Mouse (Mus musculus) embryo, embryonic 10.5 days (tissue): ENCODE measurements at regions not wholly inside any gene's neighbourhood (a gene's known extent, or its start where the extent isn't known, plus 50 kb on each side); places are given as distances from the start of the nearest gene placed in this dataset.

Source experiments
- DNase-seq: peaks from one replicate; pipeline ENCODE4 v3.0.0-alpha.2; 2015; ENCODE audit warnings: low spot score

DNA sequence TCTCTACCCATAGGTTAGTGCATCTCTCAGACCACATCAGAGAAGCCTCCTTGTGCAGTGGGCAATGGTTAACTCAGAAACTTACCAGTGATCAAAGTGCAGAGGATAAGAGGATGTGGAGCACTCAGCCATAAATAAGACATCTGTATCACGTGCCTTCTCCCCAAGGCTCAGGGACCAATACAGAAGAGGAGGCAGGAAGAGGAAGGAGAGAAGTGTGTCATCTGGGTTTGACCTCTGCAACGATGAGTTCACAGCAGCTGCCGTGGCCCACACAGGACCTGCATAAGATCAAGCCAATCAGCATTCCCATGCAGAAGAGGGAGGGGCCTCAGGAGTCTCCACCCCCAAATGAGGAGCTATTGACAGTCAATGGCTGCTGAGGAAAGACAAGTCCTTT lies 252.8 kb downstream of the Gm12728 start:
- DNase-seq = no peak

DNA sequence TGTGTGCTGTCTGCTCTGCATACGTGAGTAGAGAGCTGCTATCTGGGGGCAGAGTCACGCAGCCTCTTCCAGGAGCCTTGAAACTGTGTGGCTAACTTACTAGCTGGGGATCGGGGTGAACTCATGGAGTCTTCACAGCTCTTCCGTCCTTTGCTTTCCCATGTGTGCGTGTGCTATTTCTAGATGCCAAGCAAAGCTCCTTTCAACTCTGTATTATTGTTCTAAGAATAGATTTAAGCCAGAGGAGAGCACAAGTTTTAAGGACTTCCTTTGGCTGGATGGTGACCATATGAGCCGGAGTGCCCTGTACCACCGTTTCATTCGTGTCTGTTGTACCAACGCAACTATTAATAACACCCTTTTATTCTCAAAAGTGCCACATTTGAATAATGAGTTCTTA lies 254.0 kb downstream of the Gm12728 start:
- no peak for DNase-seq

DNA sequence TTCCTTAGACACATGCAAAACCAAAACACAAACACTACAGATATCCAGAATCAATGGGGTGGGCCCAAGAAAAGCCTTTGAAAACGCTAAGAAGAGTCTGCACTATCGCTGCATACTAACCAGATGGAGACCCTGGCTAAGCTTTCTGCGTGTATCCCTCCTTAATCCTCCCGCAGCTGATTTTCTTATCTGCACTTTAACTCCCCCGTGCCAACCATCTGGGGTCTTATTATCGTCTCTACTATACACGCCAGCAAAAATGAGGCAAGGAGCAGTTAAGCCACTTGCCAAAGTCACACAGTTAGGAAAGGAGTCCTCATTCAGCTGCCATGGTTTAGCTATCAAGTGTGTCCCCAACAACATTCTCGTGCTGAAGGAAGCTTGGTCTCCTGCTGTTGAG lies 258.4 kb downstream of the Gm12728 start:
- DNase-seq = no peak

DNA sequence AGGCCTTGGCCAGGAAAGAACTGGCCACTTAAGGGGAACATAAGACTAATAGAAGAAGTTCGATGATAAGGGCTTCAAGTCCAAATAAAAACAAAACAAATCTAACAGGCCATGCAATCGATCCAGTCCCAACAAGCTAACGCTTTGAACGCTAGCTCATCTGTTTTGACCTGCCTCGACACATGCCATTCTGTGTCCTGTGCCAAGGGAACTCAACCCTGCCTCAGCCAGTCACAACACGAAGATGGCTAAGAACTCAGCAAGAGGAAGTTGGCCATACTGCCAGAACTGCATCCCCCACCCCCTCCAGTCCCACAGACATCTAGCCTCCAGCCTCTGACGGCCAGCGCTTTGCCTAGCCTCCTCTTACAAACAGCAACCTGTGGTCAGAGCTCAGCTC lies 259.1 kb downstream of the Gm12728 start:
- no peak for DNase-seq

DNA sequence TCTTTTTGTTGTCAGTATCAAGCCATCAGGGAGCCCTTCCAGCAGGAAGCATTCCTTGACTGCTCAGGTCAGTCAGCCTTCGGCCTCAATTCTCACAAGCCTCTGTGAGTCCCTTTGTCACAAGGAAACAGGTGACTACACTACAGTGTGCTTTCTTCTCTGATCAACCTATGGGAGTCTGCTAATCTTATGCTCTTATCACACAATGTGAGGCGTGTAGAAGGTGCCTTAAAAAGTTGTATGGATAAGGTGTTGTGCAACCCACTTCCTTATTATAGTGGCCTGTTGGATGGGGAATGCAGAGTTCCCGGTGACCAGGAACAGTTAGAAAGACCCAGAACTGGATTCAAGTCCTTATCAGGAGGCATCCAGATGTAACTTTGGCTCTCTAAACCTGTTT lies 260.2 kb downstream of the Gm12728 start:
- DNase-seq = no peak

DNA sequence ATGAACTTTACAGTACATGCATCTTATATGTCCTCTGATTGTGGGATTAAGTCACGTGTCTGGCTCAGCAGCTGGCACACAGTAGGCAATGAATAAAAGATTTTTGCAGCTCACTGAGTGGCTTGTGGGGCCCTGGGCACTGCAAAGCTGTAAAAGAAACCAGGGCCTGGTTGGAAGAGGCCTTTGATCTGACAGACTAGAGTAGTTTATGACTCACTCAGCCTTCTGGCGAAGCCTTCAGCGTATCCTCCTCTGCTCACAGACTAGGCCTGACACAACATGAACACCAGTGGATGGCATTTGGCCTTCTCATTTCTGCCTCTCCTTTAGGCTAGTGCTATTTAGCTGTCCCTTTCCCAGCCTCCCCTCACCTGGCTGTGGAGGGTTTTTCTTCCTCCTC lies 260.6 kb downstream of the Gm12728 start:
- DNase-seq = no peak

DNA sequence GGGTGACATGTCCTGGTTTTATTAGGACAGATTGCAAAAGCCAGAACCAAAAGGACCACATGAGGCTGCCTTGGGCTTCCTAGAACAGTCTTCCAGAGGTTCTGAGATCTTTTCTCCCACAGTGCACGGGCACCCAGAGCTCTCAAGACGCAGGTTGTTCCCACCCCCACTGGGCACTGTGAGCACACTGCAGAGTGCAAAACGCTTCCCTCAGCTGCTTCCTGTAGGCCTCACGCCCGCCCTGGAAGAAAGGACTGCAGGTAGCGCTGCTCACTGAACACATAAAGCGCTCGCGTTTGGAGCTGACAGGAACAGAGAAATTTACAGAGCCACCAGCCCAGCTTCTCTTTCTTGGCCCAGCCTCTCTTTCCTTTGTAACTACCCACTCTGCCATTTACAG lies 262.5 kb upstream of the Usp24 start:
- DNase-seq = no peak

DNA sequence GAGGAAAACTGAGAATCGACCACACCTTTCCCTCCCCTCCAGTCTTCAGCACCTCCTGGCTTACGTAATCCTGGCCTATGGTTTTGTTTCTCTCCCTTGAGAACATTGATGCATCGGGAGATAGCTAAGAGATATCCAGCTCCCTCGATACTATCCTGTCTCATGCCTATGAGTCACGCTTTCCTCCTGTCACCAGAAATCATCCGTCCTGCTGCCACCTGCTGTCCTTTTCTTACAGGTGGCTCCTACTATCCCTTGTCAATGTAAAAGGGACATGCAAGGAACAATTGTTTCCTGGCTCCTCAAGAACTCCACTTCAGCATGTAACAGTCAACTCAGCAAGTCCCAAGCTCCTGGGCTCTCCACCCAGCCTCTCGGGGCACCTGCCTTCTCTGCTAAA lies 261.7 kb upstream of the Usp24 start:
- no peak for DNase-seq

DNA sequence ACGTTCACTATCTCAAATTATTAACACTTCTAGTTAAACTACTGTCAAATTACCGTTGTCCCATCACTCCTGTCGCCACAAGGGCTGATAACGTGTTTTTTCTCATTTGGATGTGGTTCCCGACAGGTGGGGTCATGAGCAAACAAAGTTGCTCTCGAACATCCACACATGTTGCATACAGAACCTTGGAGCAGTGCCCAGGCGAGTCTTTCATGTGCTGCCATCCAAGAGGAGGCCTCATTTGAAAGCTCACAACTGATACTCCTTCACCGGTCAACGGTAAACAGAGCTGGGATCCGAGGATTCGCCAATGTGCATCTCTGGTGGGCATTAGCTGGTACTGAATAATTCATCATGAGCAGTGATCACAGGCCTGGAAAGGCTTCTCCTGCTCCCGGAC lies 253.4 kb upstream of the Usp24 start:
- no peak for DNase-seq

DNA sequence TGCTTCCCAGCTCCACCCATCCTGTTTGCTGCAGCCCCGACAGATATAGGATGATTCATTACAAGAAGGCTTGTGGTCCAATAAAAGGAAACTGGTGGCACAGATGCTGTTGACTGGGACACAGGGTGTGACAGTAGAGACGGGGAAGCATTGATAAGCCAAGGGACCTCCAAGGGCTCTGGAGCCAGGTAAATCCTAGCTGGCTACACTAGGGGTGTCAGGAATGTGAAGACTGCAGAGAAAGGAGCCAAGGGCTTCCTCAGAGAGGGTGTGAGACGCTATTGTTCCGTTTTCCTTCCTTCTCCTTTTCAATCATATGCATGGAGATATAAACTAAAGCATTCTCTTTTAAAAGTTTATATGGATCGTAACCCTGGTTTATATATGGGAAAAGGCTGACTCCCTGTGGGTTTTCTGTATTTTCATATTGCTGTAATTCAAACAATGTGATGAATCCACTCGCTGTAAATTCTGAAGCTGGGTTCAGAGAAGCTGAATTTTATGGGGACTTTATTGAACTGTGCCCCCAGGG lies 252.1 kb upstream of the Usp24 start:
- DNase-seq = no peak

DNA sequence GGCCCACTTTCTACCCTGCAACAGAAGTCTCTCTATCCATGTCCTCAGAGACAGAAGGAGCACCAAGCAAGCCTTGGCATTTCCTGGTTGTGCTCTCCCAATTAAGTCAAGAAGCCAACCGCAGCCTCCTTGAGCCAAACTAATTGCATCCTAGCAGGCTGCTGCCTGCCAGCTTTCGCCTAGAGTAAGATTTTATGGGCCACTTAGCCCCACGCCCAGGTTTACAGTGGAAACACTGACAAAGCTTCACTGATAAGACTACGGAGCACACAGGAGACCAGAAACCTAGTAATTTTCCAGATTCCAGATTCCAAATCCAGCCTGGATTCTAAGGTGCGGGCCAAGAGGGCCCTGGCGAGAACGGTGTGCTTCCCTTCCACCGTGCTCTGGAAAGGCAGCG lies 249.0 kb upstream of the Usp24 start:
- no peak for DNase-seq

DNA sequence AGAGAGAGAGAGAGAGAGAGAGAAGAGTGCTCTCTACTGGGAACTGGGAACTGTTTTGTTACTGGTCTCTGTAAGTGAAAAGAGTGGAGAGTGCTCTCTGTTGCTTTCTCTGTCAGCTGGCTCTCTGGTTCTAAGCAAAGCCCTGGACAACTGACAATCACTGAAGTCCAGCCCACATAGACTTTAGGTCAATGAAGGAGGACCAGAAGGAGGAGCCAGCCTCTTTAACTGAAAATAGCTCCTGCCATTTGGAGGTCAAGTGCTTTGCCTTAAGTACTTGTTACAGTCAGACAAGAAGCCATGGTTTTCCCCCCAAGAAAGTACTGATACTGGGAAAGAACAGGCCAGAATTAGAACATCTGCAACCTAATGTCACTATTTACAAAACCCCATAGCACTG lies 232.5 kb upstream of the Usp24 start:
- no peak for DNase-seq

DNA sequence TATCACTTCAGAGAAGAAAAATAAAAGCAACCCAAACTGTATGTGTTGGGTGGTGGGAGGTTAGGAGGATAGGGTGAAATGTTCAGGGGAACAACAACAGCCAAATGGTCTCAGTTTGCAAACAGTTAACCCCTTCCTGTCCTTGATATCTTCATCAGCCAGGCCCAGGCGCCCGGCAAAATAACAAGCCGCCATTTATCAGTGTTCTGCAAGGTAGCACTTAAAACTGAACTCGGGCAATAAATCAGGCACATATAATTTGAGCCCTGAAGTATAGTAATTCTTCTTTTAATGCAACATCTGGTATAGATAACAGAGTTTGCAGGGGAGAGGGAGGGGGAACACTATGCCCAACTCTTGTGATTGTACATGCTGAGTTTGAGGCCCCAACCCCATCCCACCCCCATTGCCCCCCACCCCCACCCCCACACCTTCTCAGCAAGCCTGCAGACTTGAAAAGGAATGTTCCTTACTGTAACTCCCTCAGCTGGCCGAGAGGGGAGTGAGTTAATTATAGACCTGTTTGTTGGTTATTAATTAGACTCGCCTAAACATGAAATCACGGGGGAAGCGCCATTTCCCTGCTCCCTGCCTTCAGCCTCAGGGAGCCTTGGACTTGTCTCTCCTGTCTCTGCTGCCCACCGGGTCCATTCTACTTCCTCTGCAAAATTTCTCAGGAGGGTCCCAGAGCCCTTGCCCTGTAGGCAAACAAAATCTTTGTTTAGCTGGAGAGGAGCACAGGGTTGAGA lies 223.9 kb upstream of the Usp24 start:
- DNase-seq = peak; percentile 52

DNA sequence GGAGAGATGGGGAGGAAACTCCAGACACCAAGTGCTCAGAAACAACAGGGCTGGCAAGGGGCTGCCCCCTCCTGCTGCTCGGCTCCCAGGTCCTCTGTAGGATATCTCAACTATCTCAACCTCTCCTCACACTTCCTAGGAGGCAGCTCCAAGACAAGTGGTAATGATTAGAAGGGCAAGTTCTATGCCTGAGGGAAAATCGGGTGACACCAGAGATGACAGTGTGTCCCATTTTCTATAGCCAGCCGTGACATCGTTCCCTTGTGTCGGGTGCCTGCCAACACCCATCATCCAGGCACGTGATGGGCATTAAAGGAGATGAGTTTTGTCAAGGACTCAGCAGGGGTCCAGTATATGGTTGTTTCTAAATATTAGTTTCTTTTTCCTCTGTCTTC lies 223.3 kb upstream of the Usp24 start:
- DNase-seq = no peak

DNA sequence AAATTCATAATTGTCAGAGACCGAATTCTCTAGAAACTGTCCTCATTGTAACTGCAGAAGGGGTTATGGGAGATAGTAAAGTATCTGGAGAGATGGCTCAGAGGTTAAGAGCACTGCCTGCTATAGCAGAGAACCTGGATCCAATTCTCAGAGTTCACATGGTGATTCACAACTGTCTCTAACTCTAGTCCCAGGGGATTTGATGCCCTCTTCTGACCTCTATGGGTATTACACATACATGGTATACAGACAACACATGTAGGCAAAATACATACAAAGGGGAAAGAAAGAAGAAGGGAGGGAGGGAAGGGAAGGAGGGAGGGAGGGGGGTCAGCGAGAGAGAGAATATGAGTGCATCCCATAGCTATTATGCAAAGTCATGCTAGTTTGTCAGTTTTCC lies 222.8 kb upstream of the Usp24 start:
- DNase-seq = peak; percentile 71

DNA sequence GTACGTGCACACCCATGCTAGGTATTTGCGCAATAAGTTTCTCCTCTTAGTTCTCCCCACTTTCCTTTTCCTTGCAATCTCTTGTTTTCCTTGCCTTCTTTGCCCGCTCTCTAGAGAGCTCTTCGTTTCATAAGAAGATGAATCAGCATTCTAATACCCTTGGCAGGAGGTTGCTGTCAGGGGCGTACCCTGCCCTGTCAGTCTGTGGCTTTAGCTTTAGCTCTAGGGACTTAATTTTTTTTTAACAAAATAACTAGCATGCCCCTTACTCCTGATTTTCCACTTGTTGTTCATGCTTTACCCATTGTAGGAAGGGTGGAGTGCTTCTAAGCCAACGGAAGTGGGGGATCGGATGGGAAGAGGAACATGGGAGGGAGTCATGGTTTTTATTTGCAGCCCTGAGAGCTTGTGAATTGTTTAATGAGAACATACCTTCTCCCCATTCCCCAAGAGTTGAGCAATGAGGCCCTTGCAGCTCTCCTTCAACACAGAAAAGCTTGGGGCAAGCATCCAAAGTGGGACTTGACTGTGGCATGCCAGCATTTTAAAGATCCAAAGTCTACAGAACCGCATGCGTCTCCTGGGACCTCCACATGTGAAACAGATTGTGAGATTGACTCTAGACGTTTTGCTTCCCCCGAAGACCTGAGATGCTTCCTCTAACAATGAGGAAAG lies 221.0 kb upstream of the Usp24 start:
- no peak for DNase-seq

DNA sequence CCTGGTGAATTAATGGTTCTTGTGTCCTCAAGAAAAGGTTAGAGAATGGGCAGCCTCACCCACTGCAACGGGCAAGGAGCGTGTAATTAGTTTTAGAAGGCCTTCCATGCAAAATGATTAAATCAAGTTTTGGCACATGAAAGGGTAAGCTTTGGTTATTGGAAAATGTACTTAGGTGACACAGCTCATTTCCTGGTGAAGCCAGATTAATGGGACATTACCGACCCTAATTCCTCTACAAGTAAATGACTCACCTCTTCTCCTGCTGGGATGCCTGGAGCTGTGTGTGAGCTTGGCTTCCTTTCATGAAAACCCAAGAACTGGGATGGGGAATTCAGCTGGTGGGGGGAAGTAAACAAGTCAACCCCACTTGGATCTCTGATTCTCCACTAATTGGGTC lies 219.9 kb upstream of the Usp24 start:
- no peak for DNase-seq

DNA sequence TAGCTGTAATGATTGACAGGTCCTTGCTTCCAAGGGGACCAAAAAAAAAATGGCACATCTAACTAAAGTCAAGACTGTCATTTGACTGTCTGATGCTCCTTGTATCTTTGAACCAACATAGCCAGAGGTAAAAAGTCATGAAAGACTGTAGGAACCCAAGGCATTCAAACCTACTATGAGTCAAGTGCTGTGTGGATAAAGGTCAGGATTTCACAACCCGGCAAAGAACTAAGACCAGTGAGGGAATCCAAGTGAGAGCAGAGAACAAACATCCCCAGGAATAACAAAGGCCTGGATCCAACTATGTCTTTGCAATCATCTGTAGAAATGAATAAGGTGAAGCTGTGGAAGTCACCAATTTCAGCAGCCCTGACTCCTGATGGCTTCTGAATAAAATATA lies 218.2 kb upstream of the Usp24 start:
- no peak for DNase-seq

DNA sequence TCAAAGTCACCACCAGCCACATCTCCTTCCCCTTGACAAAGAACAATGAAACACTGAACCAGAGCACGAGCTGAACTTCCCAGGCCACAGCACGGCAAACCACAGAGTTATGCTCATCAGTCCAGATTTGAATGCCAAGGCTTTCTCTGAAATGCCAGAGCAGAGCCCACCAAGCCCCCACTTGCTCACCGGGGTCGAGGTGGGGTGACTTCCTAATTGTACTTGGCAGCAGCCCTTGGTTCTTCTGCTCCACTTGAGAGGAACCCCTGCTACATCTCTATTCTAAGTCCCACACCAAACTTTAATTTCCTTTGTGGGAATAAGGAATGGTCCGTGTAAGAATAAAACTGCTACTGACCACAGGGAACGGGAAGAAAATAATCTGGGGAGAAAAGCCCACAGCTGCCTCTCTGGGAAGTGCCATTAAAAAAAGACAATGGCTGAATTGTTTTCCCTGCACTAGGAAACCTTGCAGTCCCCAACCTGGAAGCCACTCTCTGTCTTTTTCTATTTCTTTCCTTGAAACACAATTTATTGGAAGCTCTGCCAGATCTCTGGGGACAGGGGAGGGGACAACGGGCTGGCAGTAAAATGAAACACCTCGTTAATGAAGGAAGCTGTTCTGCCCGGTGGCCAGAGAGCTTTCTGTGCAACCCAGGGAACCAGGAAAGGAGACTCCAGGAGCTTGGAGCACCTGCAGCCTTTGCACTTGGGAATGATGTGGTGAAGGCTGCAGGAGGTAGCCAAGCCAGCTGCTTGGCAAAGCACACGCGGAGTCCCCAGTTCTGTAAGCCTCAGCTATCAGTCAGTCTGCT lies 215.6 kb upstream of the Usp24 start:
- no peak for DNase-seq

DNA sequence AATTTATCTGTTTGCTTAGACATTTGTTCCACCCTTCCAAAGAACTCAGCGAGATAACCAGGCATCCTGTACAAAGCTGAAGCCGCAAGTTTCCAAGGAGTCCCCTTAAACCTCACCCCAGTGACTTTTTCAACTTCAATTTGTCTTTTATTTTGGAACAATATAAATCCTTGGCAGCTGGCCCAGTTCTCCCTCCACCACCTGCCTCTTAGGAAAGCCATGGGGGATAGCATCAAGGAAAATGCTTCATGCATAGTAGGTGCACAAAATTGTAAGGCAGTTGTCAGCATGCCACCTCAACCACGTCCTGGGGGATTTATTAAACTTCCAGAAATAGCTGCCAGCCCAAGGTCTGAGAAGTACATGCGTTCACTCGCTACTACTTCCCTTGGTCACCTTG lies 214.1 kb upstream of the Usp24 start:
- no peak for DNase-seq

DNA sequence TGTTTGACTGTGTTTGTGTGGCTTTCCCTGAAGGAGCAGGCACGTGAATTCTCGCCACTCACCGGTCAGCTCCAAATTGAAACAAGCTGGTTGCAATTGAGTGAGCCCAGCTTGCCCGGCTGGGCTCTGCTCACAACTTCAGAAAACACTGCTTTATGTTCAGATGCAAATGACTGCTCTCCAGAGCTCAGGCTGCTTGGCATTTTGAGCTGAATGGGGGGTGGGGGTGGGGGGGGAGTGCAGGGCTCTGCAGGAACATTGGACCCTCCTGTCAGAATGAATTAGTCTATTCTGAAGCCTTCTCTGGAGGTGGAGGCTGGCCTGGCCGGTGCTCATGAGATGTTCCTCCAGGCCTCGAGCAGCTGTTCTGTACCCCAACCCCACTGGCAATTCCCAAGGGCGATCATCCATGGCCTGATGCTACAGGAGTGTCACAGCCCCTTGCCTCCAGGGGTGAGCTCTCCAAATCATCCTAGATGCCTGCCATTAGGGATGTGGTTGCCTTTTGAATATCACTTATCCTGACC lies 213.5 kb upstream of the Usp24 start:
- DNase-seq = peak; percentile 71

DNA sequence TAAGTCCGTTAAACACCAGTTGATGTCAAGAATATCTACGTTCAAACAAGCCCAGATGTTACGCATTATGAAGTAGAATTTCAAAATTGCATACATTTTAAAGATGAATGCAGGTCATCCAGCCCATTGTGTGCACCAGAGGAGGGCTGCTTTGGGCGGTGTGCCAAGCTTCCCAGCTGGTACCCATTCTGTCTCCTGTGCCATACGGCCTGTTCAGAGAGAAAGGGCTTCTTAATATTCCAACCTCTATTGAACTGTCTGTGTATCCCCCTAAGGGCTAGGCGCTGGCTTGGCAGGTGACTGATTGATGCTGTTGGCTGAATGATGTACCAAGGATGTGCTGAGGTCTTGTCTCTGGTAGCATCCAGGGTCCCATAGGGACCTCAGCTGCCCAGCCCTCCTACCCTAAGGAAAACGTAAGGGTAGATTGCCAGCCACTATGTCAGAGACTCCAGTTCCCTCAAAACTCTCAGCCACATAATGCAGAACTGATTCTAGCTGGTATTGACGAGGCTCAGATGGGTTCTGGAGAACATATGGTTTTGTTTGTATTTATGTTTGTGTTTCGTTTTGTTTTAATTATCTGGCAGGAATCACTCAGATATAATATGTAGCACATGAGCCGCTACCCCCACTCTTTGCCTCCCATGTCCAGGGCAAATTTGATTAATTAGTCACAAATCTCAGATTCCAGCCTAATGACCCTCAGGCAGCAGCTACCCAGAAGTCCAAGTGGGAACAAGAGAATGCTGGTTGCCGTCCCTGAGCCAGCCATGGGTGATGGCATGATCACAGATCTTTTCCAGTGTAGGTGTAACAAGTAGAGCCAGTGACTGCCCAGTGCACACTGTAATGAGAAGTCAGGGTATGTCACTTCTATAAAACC lies 212.0 kb upstream of the Usp24 start:
- DNase-seq = no peak
